Mouse (Mus musculus): ENCODE data around the gene Hdac1.
A peak's percentile ranks its signal among the peaks of the same experiment; 100 is the strongest.

Gene Hdac1

DNA sequence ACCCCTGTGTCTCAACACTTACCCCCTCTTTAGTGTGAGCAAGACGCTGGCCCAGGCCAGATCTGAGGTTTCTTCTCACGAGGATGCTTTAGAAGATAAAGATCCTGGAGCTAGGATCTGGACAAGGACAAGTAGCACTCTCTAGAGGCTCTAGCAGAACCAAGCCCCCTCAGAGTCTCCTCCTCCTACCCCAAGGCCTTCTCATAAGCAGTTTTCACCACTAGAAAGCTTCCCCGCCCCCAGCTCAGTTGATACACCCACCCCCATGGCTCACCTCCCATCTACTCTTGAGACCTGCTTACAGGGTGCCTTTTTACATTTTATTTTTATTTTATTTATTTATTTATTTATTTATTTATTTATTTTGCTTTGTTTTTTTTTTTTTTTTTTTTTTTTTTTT, 32.9 kb downstream of the Hdac1 start:
- DNase-seq = no peak

DNA sequence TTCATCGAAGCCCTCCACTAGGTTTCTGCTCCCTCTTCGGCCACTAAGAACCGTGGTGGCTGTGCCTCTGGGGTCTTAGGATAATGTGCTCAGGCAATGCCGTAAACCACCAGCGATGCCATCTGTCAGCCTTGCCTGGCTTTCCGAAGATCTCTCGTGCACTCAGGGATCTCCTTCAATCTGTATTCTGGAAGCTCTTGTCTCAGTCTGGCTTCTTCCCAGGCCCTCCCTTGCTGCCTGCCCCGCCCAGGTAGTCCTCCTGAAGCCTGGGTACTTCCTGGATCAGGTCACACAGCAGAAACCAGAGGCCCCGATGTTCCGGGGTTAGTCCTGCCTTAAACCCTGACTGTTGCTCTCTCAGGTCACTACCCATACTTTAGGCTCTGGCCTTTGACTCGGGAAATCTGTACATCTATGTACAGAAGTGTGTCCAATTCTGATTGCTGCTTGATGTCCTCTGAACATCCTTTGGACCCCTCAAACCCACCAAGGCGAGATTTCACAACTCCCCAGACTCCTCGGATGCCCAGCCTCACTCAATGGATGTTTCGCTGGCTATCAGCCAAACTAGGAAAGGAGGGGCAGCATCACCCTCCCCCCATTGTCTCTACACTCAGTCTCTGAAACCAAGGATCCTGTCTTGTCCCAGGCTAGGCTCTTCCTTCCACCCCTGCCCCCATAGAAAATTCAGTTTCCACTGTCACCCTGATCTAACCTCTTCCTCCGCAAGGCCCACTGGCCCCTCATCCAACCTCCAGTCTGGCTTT, 33.5 kb downstream of the Hdac1 start:
- DNase-seq = no peak

DNA sequence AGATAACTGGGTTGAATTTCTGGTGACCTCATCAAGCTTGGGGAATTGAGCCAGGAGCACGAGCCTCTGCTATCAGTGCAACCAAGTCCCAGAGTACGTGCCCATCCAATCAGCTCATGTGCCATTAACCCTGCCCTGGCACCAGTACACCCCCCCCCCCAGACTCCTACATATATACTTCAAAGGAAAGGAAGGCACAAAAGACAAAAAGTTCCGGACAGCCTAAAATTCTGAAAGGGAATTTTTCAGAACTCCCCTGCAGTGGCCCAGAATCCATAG, 34.3 kb downstream of the Hdac1 start:
- DNase-seq = no peak

DNA sequence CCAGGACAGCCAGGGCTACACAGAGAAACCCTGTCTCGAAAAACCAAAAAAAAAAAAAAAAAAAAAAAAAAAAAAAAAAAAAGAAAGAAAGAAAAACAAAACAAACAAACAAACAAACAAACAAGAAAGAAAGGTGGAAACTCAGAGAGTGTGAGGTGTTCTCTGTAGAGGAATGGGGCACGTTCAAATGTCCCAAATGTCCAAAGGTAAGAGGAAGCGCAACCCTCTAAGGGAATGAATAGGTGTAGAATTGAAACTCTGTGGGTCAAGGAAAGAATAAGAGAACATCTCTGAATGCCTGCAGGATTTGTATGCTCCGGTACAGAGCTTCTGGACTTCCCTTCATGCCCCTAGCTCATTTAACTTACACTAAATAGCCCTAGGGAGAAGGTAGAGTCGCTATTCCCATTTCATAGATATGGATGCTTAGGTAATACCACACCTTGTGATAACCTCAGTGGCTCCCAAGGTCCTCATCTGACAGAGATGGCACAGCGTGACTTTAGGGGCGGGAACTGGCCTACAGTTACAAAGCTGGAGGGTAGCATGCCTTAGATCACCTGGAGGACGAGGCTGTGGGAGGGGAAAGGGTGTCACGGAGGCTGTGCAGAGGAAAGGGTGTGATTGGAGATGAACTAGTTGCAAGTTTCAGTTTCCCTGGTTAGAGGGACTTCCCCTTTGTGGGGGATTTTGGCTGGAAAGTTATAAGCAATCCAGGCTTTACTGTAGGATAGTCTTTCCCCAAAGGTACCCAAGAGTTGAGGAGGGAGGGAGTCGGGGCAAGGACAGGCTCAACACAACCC, 34.9 kb downstream of the Hdac1 start:
- no peak for DNase-seq

DNA sequence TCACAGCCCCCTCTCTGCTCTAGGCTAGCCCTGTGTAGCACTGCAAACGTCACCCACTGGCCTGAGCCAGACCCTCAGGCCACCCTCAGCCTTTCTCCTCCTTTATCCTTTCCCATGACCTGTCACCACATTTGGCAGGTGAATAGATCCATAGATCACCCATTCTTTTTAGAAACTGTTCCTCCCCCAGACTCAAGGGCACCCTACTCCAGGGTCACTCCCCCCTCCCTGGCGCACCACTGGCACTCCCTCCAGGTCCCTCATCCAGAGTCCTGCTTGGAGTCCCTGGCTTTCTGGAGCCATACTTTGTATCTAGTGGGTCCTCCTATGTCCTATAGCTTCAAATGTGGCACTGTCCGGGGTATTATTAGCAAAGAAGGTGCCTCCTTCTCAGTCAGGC, 37.0 kb downstream of the Hdac1 start:
- DNase-seq = no peak

DNA sequence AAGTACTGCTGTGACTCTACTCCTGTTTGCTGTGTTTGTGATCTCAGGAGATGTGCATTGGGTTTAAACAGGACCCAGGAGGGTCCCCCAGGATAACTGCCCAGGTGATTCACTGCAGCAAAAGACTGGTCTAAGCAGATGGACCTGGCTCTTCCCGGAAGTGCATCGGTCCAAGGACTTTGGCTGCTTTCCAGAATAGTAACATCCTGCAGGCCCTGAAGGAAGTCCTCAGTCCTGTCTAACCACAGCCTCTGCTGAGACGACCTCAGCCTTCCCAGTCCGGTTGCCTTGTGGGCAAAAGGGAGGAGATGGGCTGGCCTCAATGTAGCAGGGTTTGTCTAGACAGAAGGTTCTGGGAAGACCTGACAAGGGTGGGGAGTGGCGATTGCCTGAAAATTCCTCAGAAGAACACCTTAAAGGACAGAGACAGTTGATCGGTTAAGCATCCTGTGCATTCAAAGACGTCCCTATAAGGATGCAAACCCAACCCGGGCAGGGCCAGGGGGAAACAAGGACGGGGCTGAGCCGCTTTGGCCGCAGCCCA, 39.5 kb downstream of the Hdac1 start:
- no peak for DNase-seq

DNA sequence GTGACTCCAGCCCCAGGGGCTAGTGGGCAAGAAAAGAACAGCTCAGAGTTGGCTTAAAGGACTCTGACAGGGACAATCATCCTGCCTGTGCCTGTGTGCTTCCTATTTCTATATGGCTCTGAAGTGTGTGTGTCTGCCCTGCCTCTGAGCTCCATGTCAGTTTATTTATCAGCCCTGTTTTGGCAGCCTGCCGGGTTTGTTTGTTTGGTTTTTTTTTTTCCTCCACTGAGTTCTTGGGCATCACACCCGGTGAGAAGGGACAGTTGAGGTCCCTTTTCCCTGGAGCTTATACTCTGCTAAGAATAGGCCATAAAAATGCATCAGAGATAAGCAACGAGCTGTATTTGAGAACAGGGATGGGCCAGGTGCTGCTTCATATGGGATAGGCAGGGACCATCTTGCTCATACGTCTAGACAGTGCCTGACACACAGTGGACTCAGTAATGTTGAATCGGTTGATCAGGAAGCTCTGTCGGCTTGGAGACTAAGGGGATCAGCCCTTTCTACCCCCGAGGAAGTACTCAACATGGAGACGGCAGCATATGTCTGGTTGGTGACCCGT, 40.1 kb downstream of the Hdac1 start:
- no peak for DNase-seq

DNA sequence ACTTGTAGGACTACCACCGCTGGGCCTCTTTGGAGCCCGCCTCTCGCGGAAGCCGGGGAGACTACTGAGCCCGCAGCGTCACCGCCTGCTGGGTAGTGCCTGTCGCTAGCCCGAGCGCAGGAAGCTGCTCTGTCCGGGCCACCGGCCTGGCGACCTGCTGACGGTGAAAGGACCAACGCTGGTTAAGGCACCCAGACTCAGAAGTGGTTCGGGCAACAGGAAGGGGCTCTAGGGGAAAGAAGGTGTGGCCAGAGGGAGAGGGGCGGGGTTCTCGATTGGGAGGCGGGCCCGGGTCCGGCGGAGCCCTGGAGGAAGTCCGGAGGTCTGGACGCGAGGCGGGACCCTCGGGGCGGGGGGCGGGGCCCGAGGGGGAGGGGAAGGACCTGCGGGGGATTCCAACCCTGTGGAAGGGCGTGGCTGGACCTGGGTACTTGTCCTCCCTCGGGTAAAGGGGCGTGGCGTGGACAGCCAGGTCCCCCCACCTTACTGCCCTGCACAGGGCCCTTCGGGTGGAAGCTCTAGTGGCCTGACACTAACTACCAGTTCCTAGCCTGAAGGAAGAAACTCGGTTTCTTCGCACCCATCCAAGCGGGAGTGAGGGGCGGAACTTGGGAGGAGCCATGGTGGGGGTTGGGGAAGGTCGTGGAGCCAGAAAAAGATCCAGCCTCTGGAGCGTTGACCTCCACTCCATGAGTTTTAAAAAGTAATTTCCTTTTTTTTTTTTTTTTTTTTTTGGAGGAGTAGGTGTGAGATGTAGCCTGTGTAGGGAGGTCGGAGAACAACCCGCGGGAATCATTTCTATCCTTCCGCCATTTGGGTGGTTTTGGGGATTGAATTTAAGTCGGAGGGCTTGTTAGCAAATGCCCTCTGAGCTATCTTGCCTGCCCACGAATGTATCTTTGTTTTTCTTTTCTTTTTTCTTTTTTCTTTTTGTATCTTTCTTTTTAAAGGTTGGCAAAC, 41.6 kb downstream of the Hdac1 start:
- peak; percentile 91 for DNase-seq

DNA sequence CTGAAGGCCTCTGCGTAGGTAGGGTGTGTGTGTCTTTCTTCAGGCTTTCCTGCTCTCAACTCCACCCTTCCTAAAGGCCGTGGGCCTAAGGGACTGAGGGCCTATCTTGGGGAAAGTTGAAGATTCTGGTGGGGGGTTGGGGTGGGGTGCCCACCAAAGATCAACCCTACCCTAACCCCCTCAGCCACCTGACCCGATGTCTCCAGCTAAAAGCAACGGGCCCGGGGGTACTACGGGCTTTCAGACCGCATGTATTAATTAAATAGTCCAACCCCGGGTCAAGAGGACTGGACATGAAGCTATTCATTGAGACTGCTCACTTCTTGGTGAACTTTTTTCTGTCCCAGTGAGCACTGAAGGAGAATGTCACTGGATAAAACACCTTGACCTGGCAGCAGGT, 42.5 kb downstream of the Hdac1 start:
- DNase-seq = no peak

DNA sequence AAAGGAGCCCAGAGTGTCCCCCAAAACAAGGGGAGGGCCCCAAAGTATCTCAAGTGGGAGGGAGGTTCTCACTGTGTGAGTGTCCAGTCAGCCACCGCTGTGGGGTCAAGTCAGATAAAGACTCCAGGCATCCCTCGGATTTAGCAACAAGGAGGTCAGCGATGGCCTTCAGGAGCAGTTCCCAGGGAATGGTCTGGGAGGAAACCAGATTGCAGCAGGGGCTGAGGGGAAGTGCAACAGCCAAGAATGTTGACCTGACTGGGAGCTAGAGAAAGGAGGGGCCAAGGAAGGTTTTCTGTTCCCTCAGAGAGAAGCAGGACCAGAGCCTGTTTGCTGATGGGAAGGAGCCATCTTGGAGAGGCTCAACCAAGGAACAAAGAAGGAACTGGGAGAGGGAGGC, 43.6 kb downstream of the Hdac1 start:
- DNase-seq = no peak

DNA sequence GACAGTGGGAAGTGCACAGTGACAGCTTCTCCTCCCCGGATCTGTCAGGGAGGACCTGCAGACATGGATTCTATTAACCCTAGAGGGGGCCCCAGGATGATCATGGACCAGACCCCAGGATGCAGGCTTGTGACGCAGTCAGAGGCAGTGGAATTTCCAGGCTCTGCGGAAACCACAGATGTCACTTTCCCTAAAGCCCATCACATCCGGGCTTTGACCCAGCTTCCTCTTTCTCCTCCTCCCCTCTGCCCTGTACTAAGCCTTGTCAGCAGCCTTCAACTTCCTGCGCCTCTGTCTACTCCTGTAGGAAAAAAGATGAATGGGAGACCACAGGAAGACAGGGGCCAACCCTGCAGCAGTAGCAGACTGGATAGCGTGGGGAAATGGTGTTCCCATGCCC, 45.9 kb downstream of the Hdac1 start:
- peak; percentile 44 for DNase-seq

DNA sequence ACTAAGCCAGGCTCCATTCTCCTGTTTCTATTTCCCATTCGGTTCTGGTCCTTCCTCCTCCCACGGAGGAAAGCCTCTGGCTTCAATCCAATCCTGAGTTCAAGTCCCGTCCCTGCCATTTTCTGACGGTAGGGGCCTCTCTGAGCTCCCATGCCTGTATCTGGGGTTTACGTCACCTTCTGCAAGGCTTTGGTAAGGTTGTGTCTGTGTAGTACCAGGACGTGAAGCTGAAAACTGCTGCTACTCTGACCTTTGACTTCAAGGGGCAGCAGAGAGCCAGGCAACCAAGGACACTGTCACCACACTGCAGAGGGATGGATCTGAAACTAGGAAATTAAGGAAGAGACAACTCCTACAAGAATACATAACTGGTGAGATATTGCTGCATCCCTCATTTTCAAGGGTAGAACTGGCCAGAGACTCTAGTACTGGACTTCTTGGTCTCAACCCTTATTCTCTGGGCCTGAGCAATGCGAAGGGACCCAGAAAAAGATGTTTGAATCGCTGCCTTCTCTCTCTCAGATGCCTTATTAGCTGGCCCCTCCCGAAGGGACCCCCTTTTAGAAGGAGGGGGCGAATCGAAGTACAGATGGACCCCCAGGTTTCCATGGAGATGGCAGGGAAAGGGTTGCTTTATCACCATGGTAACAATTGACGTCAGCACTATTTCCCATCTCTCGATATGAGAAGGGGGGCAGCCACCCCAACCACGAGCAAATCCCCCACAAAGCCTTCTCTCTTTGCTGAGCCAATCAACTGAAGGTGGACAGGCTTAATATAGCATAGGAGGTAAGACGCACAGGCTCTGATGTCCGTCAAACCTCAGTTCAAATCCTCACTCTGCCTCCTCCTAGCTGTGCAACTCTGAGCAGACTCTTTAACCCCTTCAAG, 46.6 kb downstream of the Hdac1 start:
- DNase-seq = no peak

DNA sequence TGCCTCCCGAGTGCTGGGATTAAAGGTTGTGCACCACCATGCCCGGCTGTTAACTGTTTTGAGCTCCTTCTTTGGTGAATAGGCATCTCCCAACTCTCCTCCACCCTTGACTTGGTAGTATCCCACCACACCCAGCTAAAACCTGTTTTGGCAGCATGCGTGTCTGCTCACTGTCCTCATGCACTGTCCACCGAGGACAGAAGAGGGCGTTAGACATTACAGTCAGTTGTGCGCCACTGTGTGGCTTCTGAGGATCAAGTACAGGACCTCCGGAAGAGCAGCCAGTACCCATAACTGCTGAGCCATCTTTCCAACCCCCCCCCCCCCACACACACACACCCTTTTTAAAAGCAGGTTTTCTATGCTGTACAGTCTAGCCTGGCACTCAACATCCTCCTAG, 47.8 kb downstream of the Hdac1 start:
- DNase-seq = no peak

DNA sequence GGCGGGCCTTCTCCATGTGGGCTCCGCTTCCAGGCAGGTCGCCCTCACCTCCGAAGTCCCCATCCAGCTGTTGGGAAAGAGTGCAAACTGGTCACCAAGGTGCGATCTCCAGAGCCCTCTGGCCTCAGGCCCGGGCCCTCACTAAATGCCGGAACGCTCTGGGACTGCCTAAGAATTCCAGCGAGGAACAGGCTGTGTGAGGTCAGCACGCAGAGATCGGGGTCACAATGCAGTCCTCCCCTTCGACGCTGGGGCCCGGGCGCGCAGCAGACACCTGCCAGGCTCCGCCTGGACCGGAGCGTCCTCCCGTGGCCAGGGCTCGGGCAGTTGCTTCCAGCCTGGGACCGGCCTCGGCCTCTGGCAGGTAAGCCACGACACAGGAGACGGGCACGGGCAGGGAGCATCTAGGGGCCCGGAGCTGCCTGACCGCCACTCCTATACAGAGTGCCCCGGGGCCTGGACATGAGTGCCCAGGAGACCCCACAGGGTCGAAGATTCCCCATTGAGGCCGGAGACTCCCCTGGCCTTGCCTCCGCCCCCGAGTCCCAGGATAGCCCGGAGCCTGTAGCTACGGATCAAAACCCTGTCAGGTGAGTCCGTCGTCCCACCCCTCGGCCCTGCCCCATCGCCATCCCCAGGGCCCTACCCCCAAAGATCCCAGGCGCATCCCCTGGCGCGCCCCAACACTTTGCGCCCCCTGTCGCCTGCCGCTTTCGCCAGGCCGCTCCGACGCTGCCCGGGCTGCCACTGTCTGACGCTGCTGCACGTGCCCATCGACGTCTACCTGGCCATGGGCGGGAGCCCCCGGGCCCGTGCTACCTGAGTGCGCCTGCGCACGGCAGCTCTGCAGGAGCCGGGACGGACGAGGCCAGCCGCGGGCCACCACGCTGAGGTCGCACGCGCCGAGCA, 51.3 kb downstream of the Hdac1 start, which contains the start of the genes Tssk3 and Fam229a:
Gene Tssk3 (minus strand): TSS at position 51 of the 909 bp plus-strand sequence.
Gene Fam229a (plus strand): TSS at position 219 of the 909 bp plus-strand sequence.
- DNase-seq = peak; percentile 39

DNA sequence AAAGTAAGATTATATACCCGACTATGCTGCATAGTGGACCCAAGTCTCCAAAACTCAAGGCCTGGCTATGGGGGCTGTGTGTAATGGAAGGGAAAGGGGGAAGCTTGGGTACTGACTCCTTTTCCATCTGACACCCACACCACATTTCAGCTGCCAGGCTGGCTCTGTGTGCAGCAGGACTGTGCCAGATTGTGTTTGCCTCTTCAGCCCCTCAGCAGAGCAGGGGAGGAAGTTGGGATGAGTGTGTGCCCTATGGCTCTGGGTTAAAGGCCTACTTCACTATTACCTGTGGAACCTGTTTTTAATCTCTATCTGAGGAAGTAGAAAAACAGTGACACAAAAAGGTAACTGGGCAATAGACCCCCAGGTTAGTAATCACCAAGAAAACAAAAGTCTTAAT, 61.4 kb downstream of the Hdac1 start:
- DNase-seq = no peak

DNA sequence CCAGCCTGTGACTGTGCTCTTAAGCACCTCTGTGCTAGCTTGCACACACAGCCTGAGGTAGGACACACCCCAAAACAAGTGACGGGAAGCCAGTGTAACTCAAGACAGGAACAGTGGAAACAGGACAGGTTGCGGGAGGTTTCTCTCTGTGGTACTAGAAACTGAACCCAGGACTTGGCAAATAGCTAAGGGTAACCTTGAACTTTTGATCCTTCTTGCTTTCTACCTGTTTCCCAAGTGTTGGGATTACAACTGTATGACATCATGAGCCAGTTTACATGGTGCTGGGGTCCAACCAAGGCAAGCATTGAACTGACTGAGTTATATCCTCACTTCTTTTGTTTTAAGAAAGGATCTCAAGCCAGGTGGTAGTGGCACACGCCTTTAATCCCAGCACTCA, 62.6 kb downstream of the Hdac1 start:
- no peak for DNase-seq

DNA sequence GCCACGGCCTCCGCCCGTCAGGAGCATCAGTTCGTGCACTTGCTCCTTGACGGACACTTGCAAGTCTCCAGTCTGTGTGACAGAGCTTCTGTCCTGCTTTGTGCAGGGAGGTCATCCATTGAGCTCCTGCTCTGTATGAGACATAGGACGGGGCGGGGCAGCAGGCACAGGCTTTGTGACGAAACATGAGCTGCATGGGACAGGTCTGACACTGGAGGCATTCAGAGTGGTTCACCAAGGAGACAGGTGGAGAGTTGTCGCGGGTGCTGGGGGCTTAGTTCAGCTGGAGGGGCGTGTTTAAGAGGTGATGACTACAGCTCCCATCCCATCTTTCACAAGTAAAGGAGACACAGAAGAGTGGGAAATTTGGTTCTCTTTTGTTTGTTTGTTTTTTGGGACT, 66.5 kb downstream of the Hdac1 start:
- no peak for DNase-seq

Data from kidney, adult 18-20 months (tissue).